Mouse (Mus musculus): ENCODE data around the gene Rel.

DNA sequence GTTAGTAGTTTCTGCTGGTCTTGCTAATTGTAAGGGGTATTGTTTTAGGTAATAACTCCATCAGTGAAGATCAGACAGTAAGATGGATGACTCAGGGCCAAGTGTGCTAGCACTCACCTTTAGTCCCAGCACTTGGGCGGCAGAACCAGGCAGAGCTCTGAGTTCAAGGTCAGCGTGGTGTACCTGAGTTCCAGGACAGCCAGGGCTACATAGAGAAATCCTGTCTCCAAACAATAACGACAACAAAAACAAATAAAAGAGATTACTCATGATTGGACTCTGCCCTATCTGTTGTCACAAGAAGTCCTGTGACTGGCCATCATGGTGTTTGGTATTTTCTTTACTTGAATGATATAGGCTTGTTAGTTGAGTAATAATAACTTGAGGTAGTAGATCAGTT, 68.9 kb downstream of the Rel start:
- TF ChIP-seq GATA1 (IDR thresholded peaks at IDR 0.05; ENCODE audit: low read length), result no peak
- TF ChIP-seq TAL1 (IDR thresholded peaks at IDR 0.05; ENCODE audit: low read length), result no peak
